Mouse (Mus musculus): ENCODE data around the gene Olig3. TPM values are rescaled to one million over a fixed set of nuclear protein-coding genes. Genes with fewer than 3 reads are reported as not detected.
"Not testable (repeated sequence)": the region's sequence is repeated elsewhere in the genome, so short reads cannot be mapped to it uniquely, and the experiment has no call there.

Olig3 gene
- total RNA-seq, 2 experiments from 2014 or later, result not detected

- 0 out of 2 replicates have a peak, but pooled peaks have one; percentile 27 for ATAC-seq (replicated peaks; ENCODE audit: poor library complexity, severe bottlenecking)
Observed at GRCm38 (mm10) chr10:19360446-19361300, 4.3 kb downstream of the Olig3 start.

- no peak for ATAC-seq (replicated peaks; ENCODE audit: poor library complexity, severe bottlenecking)
Observed at GRCm38 (mm10) chr10:19361539-19362293, 5.4 kb downstream of the Olig3 start.

DNA sequence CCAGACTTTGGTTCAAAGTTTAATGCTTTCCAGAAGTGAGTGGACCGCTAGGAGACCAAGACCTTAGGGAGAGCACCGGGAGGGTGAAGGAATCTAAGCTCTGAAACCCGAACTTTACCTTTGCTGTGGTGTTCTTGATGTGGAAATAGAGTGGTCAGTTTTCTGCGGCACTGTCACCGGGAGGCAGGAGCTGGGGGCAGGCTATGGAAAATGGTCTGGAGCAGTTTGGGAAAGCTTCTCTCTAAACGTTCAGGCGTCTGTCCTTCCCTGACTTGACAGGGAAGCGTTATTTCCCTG lies 5.9 kb downstream of the Olig3 start:
- ATAC-seq (replicated peaks; ENCODE audit: poor library complexity, severe bottlenecking), result no peak

DNA sequence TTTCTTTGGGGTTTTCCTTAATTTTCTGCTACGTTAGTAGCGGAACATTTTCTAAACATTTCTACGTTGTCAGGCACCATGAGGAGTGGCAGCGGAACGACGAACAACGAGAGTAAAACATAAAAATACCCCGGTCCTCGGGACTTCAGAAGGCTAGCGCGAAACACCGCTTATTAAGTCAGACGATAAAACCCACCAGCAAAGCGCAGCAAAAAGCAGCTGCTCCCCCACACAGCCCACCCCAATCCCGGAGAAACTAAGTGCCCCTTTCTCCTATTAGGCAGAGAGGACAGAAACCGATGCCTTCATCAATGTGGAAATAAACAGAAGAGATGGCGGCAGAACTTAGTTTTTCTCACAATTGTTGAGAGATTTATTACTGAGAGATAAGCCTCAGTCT lies 6.5 kb downstream of the Olig3 start:
- ATAC-seq (replicated peaks; ENCODE audit: poor library complexity, severe bottlenecking), result no peak

- ATAC-seq (replicated peaks; ENCODE audit: poor library complexity, severe bottlenecking), result no peak
Observed at GRCm38 (mm10) chr10:19363365-19363764, 7.0 kb downstream of the Olig3 start.

DNA sequence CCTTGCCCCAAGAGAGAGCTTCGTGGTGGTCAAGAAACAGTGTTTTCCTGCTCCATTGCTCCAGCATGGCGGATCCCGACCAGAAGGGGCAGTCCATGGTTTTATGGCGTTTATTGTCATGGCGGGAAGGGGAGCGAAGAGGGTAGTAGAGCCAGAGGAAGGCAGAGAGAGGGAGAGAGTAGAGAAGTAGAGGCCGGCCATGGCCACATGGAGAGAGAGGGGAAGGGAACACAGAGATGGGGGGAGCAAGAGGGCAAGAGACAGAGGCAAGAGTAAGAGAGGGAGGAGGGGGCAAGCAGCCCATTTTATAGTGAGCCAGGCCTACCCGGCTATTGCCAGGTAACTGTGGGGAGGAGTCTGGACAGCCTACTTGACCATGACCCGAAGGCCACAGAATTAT lies 12.8 kb downstream of the Olig3 start:
- no peak for ATAC-seq (replicated peaks; ENCODE audit: poor library complexity, severe bottlenecking)

DNA sequence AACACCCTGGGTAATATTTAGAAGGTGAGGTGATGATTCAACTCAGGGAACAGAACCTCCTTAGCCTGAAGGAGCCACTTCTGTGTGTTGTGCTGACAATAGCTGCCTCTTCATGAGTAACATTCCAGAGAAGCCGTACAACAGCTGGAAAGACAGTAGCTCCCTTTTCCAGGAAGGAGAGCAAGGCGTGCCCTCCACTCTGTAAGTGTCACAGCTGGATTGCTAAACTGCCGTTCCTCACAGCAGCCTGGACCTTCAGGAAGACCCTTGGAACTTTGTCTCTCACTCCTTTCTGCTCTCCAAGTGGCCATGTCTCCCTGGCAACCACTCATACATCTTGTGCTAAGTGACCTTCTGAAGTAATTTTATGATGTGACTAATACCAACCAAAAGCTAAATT lies 13.8 kb downstream of the Olig3 start:
- no peak for ATAC-seq (replicated peaks; ENCODE audit: poor library complexity, severe bottlenecking)

GRCm38 (mm10) chr10:19372263-19372662 lies 15.9 kb downstream of the Olig3 start:
- ATAC-seq (replicated peaks; ENCODE audit: poor library complexity, severe bottlenecking), result no peak

DNA sequence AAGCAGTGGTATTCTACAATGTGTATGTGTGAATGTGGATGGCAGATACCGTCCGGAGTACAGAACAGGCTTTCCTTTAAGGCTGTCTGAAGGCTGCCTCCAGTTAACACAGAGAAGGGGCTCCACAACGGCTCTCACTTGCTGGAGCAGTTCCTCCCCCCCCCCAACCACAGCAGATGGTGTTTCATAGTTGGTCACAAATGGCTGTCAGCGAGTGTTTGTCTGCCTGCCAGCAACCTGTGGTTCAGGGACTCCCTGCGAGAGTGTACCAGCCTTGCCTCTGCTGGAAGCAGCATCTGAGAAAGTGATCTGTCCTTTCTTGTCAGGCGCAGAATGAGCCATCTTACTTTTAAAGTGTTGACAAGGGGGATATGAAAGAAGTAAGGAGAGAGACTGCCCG lies 17.5 kb downstream of the Olig3 start:
- ATAC-seq (replicated peaks; ENCODE audit: poor library complexity, severe bottlenecking), result no peak

GRCm38 (mm10) chr10:19374311-19374710 lies 18.0 kb downstream of the Olig3 start:
- no peak for ATAC-seq (replicated peaks; ENCODE audit: poor library complexity, severe bottlenecking)

DNA sequence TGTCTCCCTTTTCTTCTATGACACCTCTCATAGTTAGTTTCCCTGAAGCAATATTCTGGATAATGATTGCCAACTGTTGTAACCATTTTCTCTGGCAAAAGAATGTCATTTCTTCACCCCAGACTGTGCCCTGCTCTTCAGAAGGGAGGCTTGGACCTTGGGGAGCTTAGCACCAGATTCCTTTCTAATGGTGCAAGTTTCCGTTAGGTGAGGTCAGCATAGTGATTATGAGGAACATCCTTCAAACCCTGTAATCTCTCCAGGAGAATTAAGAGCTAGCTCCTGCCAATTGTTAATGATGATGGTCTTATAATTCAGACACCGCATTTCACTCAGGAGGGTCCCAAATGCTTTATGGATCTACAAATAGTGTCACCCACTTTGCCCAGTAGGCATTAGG lies 19.5 kb downstream of the Olig3 start:
- no peak for ATAC-seq (replicated peaks; ENCODE audit: poor library complexity, severe bottlenecking)

- ATAC-seq (replicated peaks; ENCODE audit: poor library complexity, severe bottlenecking), result not testable (repeated sequence)
Observed at GRCm38 (mm10) chr10:19380971-19381370, 24.6 kb downstream of the Olig3 start.

DNA sequence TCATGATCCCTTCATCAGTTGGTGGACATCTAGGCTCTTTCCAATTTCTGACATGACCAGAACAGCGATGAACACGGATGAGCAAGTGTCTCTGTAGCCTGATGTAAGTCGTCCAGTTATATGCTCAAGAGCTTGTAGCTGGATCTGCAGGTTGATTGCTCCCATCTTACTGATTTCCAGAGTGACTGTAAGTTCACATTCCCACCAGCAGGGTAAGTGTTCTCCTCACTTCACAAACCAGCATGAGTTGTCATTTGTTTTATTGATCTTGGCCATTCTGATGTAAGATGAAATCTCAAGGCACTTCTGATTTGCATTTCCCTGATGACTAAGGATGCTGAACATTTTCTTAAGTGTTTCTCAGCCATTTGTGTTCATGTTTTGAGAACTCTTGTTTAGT lies 27.8 kb downstream of the Olig3 start:
- ATAC-seq (replicated peaks; ENCODE audit: poor library complexity, severe bottlenecking), result no peak

- no peak for ATAC-seq (replicated peaks; ENCODE audit: poor library complexity, severe bottlenecking)
Observed at GRCm38 (mm10) chr10:19391819-19392218, 35.5 kb downstream of the Olig3 start.

GRCm38 (mm10) chr10:19396485-19397137 lies 40.3 kb downstream of the Olig3 start:
- ATAC-seq (replicated peaks; ENCODE audit: poor library complexity, severe bottlenecking), result no peak

DNA sequence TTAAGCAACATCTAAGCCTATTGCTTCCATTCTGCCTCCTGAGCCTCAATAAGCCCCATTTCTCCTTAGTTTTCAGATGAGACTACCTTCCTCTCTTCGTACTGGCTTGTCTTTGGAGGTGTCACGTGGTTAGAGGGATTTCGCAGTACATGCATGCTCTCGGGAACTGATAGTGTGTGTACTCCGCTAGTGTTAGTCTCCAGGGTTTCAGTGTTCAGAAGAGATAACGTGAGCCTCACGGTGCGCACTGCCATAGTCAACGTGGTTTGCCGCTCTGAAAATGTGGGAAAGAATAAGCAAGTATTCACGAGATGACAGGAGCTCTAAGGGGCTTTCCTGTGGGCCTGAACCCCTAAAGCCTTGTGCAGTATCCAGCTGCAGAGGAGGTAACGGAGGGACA lies 41.1 kb downstream of the Olig3 start:
- ATAC-seq (replicated peaks; ENCODE audit: poor library complexity, severe bottlenecking), result no peak

- ATAC-seq (replicated peaks; ENCODE audit: poor library complexity, severe bottlenecking), result no peak
Observed at GRCm38 (mm10) chr10:19401136-19401535, 44.8 kb downstream of the Olig3 start.

GRCm38 (mm10) chr10:19404401-19404800 lies 48.1 kb downstream of the Olig3 start:
- no peak for ATAC-seq (replicated peaks; ENCODE audit: poor library complexity, severe bottlenecking)

DNA sequence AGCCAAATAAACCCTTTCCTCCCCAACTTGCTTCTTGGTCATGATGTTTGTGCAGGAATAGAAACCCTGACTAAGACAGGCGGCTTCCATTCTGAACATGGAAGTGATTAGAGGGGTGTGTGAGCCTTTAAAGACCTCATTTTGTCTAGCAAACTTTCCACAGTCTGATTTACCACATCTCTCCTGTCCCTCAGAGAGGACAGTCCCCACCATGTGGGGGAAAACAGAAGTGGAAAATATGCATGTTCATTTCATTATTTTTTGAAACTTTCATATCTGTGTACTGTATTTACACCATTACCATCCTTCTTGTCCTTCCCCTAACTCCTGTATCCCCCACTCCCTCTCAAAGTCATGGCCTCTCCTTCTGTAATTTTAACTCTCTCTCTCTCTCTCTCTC lies 49.6 kb downstream of the Olig3 start:
- ATAC-seq (replicated peaks; ENCODE audit: poor library complexity, severe bottlenecking), result no peak

DNA sequence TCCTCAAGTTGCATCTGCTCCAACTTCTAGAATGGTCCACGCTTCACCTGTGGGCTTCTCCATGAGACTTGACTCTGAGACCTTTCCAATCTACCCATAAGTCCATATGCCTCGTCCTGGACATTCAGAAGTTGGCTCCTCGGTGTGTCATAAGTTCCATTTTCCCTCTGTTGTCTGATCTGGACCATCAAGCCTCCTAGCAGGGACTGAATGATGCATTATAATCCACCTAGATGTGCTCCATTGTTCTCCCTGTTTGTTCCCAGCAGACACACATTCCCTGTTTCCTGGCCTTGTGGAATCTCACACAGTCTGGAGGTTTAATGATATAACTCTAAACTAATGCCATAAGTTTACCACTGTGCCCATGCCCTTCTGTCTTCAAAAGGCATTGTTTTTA lies 50.8 kb downstream of the Olig3 start:
- no peak for ATAC-seq (replicated peaks; ENCODE audit: poor library complexity, severe bottlenecking)
